Mouse (Mus musculus): Measurements from ENCODE around the gene Faap24.

GRCm38 (mm10) chr7:35380351-35380750 lies 16.3 kb downstream of the Faap24 start:
- TF ChIP-seq CTCF (IDR thresholded peaks at IDR 0.05; ENCODE audit: extremely low read depth, insufficient read depth, insufficient read length, insufficient replicate concordance), result no peak
- no peak for TF ChIP-seq POLR2A (IDR thresholded peaks at IDR 0.05; ENCODE audit: low read depth, low read length)

Measured in spleen, adult 2 months (tissue).